Mouse (Mus musculus) spleen, adult 18-20 months (tissue): ENCODE measurements around the gene Prmt9.

ENCODE experiments used
- DNase-seq, 2 experiments: peaks; one replicate each; pipeline ENCODE4 v3.0.0; 2022; ENCODE audit warnings: mixed read lengths in 2 of 2

Prmt9 gene

GRCm38 (mm10) chr8:77549121-77549706, at the start of gene Prmt9:
Gene Prmt9 (plus strand): TSS chr8:77549397.
- peak; percentile 83 to 92 for DNase-seq

DNA sequence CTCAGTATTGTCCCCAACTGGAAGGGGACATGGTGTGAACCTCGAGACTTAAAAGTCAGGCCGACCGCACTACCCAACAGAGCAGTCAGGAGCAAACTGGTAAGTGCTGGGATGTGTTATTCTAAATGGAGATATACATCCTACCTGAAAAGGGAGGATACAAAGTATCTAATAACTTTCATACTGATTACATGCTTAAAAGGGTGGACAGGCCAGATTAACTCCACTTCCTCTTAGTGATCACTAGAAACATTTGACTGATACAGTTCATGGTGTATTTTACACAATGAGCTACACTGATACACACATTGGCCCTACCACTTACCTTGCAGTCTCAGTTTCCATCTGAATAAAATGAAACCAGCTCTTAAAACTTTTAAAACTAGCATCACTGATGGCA, 48.9 kb upstream of the Prmt9 start:
- DNase-seq = no peak

GRCm38 (mm10) chr8:77501131-77501530, 48.1 kb upstream of the Prmt9 start:
- no peak for DNase-seq

GRCm38 (mm10) chr8:77502547-77502946, 46.6 kb upstream of the Prmt9 start:
- no peak for DNase-seq

DNA sequence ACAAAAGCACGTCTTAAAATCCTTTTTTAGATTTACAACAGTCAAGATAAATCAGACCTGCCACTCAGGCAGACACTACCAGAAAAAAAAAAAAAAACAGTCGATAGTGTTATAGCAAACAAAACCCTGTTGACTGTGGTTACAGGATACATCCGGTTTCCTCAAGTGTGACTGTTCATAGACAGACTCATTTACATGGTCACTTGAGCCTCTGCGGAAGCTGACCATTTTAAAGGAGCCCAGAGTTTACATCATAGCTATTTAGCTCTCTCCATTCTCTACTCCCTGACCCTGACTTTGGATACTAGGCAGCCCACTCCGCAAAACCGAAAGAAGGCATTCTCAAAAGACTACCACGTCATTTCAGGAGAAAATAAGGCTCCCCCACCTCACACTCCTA, 42.7 kb upstream of the Prmt9 start:
- no peak for DNase-seq

DNA sequence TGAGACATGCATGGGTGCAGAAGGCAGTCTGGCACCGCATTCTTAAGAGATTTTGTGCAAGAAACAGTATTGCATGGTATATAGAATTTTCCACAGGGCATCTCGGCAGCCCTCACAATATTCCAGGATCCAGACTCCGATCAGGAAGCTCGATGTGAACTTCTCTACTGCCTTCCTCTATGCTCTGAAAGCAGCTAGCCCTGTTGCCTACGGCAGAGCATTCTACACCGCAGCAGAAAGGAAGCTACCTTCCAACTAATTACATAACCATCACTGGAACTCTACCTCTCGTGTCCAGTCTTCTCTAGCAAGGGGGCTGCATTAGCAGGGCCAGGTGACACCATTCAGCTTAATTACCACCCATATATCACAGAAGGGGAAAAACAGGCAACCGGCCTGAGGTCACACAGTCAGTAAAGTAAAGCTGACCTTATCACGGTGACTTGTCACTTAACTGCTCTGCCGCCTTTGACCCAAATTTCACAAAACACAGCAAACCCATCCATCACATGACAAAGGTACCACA, 41.6 kb upstream of the Prmt9 start:
- no peak for DNase-seq

DNA sequence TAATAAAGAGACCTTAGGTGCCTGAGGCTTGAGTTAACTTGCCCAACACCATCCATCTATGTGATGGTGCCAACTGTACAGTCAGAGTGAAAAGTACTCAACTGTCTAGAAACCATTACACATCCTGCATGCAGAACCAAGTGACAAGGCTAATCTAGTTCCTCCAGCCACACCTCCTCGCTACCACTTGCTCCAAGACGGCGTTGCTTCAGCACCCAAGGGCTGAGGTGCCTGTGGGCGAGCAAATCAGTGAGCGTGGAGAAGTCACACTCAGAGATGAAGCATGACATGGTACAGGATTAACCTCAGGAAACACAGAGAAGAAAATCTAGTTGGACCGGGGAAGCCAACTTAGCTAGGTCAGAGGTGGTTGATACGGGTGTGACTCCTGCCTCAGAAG, 40.2 kb upstream of the Prmt9 start:
- no peak for DNase-seq

- DNase-seq = no peak
Measured at GRCm38 (mm10) chr8:77510426-77510825, 38.8 kb upstream of the Prmt9 start.

DNA sequence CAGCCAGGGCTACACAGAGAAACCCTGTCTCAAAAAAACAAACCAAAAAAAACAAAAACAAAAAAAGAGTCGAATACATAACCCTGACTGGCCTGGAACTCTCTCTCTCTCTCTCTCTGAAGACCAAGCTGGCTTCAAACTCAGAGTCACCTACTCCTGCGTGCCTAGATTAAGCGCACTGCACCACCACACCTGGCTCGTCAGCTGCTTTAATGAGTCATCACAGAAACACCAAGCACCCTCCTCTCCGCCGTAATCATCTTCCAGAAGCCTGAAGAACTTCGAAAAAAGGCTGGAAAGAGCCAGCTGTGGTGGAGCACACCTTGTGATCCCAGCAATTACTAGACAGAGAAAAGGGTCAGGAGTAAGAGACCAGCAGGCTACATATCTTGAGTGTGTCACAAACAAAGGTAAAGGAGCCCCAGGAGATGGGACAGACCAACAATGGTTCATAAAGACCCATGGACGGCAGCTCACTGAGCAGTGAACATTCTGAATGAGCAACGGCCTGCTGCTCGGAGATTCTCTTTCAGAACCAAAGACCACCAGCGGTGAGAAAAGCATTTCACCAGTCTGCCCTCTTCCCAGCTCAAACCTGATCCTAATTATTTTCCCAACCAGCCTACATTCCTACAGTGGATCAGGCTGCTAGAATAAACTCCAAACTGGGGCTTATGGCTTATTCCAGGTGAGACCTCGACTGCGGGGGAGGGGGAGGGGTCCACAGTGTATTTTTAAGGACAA, 37.3 kb upstream of the Prmt9 start:
- no peak for DNase-seq

DNA sequence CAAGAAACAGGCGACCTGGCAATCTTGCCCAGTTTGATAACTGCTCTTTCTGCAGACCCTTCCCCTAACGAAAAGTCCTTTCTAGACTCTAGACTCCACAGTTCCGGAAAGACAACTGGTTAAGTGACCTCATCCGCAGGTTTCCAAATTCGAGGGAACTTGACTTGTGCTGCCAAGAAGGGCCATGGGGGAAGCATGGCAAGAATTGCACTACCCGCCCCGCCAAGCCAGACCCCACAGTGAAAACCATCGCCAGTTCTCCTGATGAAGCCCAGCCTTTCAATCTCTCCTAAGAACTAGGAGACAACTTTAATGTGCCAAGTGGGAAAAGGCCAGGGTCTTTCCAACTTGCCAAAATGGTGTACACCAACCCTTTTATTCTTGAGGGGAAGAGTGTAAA, 34.0 kb upstream of the Prmt9 start:
- DNase-seq = no peak

DNA sequence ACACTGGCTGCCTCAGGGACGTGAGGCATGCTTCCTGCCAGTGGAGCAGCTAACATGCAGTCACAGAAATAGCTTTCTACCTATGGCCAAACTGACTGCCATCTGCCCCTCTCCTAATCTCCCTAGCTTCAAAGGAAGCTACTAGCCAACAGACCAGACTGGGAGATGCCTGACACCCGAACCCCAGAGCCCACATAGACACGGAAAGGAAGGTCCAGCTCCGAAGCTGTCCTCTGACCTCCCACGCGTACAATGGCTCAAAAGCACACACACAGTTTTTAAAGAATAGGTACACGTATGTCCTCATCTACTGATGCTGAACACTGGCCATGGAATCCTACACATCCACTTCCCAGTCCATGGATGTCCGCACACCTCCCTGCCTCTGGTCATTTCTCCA, 33.4 kb upstream of the Prmt9 start:
- DNase-seq = no peak

DNA sequence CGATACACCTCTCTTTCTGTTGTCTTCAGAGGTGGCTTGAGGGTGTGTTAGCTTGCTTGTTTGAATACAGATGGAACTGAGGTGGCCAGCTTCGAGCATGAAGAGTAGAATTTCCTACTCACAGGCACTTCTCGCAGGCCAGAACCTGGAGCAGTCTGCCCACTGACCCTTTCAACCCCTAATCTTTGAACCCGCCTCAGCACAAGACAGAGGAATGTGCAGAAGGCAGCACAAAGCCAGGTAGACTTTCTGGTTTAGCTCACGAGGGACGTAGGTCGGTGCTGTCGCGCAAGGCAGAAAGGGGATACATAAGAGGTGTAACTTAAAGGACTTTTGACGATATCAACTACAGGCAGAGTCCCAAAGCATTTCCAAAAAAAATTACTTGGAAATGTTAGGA, 32.4 kb upstream of the Prmt9 start:
- DNase-seq = peak in 1 of 2 experiments; percentile 14

GRCm38 (mm10) chr8:77517301-77518200, 31.6 kb upstream of the Prmt9 start, which contains the start of gene Arhgap10:
Gene Arhgap10 (minus strand): TSS chr8:77517953.
- DNase-seq = peak; percentile 65 to 68

GRCm38 (mm10) chr8:77518201-77519115, 30.7 kb upstream of the Prmt9 start:
- no peak for DNase-seq

- no peak for DNase-seq
Measured at GRCm38 (mm10) chr8:77520601-77521000, 28.6 kb upstream of the Prmt9 start.

GRCm38 (mm10) chr8:77521028-77521785, 28.0 kb upstream of the Prmt9 start:
- no peak for DNase-seq

- no peak for DNase-seq
Measured at GRCm38 (mm10) chr8:77522984-77523383, 26.2 kb upstream of the Prmt9 start.

DNA sequence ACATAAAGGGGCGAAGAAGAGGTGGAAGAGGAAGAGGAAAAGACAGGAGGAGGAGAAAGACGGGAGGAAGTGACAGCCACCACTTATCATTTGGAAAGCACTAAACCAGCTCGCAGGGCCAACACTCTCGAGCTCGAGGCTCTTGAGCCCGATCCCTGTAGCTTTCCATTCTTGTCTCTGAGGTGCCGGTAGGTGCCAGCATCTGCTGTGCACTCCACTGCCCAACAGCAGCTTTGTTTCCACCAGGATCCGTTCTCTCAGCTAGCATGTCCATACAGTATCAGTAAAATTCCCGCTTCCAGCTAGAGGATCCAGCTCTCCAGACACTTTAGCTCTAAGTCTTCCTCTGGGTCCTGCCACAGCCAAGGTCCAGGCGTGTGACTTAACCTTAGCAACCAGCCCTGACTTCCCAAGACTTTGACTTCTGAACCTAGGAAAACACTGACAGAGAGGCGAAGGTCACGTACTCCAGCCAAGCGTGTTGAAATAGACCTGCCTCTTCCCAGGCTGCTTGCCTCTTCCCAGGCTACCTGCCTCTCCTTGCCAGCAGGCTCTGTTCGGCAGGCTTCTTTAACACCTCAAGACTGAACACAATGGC, 25.1 kb upstream of the Prmt9 start:
- DNase-seq = no peak

- DNase-seq = no peak
Measured at GRCm38 (mm10) chr8:77524906-77525305, 24.3 kb upstream of the Prmt9 start.

- no peak for DNase-seq
Measured at GRCm38 (mm10) chr8:77526130-77526529, 23.1 kb upstream of the Prmt9 start.
